26 mouse cellular contexts compared by ENCODE assay signal in the genomic region with DNA sequence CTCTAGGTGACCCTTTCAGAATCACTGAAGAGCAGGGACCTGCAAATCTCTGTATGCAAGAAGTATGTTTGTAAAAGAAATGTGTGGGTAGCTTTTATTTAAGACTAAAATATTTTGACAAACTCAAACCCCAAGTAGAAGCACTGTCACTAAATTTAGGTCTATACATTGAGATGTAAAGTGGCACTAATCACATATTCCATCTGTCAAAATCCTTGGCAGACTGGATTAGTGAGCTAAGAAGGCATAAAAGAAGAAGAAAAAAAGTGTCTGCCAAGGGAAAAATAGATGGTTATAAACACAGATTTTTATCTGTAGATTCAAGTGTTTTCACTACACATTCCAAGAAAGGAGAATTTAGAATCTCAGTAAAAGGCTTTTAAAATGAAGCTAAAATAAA.
"Had no signal": no experiment of that assay in that cellular context is flagged by ENCODE, and none has a peak within 500 bp of the region (broad histone marks: within the 10 kb centered on the region; RNA-seq: fewer than 3 reads in every experiment).

No protein-coding gene starts in this region.

- DNase-seq: gastrocnemius, postnatal 14 days; gastrocnemius, postnatal 36 days; heart, adult 11 months; heart, adult 2 months; heart, postnatal 10 days; heart, postnatal 4 days; kidney, adult 18-20 months; kidney, adult 8-10 months; kidney, postnatal 10 days; kidney, postnatal 25 days; kidney, postnatal 4 days; left cerebral cortex, postnatal 4 days; liver, embryonic 13.5 days; liver, postnatal 0 days had no signal

- ATAC-seq: hindbrain, embryonic 16.5 days; inflammation-experienced regulatory T-cells, adult 6 months; intestine, embryonic 15.5 days; intestine, postnatal 0 days; liver, postnatal 0 days had no signal

- H3K4me3 ChIP-seq: heart, adult 2 months; heart, embryonic 12.5 days; hindbrain, embryonic 10.5 days; hindbrain, embryonic 12.5 days; intestine, embryonic 15.5 days; layer of hippocampus, adult 2 months; limb, embryonic 13.5 days; limb, embryonic 15.5 days; liver, embryonic 13.5 days; liver, embryonic 15.5 days had no signal

- H3K9ac ChIP-seq: heart, embryonic 12.5 days; hindbrain, embryonic 12.5 days; hindbrain, embryonic 14.5 days; intestine, embryonic 15.5 days; limb, embryonic 13.5 days; limb, embryonic 15.5 days; liver, embryonic 13.5 days; liver, embryonic 15.5 days; liver, postnatal 0 days had no signal

- H3K36me3 ChIP-seq: heart, embryonic 12.5 days; hindbrain, embryonic 10.5 days; hindbrain, embryonic 12.5 days; intestine, embryonic 15.5 days; limb, embryonic 13.5 days; limb, embryonic 15.5 days; liver, embryonic 13.5 days; liver, embryonic 15.5 days had no signal

- H3K27ac ChIP-seq: heart, adult 2 months; hindbrain, embryonic 10.5 days; hindbrain, embryonic 12.5 days; hindbrain, embryonic 14.5 days; intestine, embryonic 15.5 days; layer of hippocampus, adult 2 months; limb, embryonic 13.5 days; limb, embryonic 15.5 days; liver, embryonic 13.5 days; liver, embryonic 15.5 days had no signal

- H3K27me3 ChIP-seq: heart, embryonic 12.5 days; hindbrain, embryonic 12.5 days; intestine, embryonic 15.5 days; limb, embryonic 13.5 days; limb, embryonic 15.5 days; liver, embryonic 13.5 days; liver, embryonic 15.5 days had no signal

- H3K4me1 ChIP-seq: heart, embryonic 12.5 days; hindbrain, embryonic 10.5 days; hindbrain, embryonic 12.5 days; intestine, embryonic 15.5 days; limb, embryonic 13.5 days; limb, embryonic 15.5 days; liver, embryonic 13.5 days; liver, embryonic 15.5 days had no signal

- H3K9me3 ChIP-seq: heart, embryonic 12.5 days; hindbrain, embryonic 10.5 days; hindbrain, embryonic 12.5 days; intestine, embryonic 15.5 days; limb, embryonic 13.5 days; limb, embryonic 15.5 days; liver, embryonic 13.5 days; liver, embryonic 15.5 days had no signal

- H3K4me2 ChIP-seq: heart, embryonic 12.5 days; hindbrain, embryonic 12.5 days; hindbrain, embryonic 14.5 days; intestine, embryonic 15.5 days; limb, embryonic 13.5 days; limb, embryonic 15.5 days; liver, embryonic 13.5 days; liver, embryonic 15.5 days had no signal
